Mouse (Mus musculus): ENCODE data around the gene Mmp2. TPM values are rescaled to one million over a fixed set of nuclear protein-coding genes. Genes with fewer than 3 reads are reported as not detected.

Gene Mmp2
- polyA plus RNA-seq, 1 experiment: 51.3 TPM

- no peak for DNase-seq (ENCODE audit: low read depth)
These were observed 68.0 kb downstream of the Mmp2 start for GRCm38 (mm10) chr8:92895053-92895452.

DNA sequence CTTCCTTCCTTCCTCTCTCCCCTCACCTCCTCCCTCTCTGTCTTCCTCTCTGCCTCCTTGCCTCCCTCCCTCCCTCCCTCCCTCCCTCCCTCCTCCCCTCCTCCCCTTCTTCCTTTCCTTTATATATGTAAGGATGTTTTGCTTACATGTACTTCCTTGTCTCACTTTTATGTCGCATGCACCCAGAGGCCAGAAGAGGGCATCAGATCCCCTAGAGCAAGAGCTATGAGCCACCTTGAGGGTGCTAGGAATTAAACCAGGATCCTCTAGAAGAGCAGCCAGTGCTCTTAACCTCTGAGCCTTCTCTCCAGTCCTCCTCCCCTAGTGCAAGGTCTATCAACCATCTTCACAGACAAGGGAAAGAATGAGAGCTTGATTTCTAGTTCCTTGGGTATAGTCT lies 69.0 kb downstream of the Mmp2 start:
- DNase-seq (ENCODE audit: low read depth): no peak

GRCm38 (mm10) chr8:92896611-92897010 lies 69.5 kb downstream of the Mmp2 start:
- DNase-seq (ENCODE audit: low read depth): peak; percentile 89

DNA sequence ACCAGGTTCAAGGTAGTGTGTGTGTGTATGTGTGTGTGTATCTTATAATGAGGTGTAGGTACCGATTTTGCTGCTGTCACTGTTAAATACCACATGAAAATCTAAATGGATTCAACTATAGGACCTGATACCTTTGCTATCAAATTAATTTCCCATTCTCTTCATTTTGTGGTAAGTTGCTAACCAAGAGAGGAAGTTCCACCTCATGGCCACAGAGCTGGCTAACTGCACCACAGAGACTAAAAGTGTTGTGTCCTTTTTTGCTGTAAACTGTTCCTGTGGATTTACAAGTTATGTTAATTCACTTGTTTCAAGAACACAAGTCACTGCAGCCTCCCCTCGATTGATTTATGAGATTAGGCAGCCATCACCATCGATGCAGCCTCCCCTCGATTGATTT lies 70.7 kb downstream of the Mmp2 start:
- no peak for DNase-seq (ENCODE audit: low read depth)

GRCm38 (mm10) chr8:92899590-92899989 lies 72.5 kb downstream of the Mmp2 start:
- DNase-seq (ENCODE audit: low read depth): no peak

GRCm38 (mm10) chr8:92901107-92901506 lies 74.0 kb downstream of the Mmp2 start, which contains the start of gene Capns2:
Gene Capns2 (plus strand): TSS chr8:92901407.
- DNase-seq (ENCODE audit: low read depth): no peak

DNA sequence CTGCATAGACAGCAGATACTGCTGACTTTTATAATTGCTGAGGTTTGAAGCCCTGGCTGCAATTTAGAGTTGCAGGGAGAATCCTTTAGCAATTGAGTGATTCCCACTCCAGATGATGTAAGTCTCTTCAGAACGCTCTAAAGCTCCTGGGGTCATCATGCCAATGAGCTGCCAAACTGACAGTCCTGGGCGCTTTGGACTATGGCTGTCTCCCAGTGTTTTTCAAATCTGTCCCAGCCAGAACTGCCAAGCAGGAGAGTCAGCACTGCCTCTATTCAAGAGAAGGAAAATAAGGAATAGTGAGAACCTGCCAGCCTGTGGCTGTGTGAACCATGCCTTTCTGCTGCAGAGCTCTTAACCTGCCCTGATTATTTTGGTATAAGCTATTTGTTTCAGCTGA lies 75.9 kb downstream of the Mmp2 start:
- DNase-seq (ENCODE audit: low read depth): no peak

Other genes with a start within 250 kb of the Mmp2 start
- gene Irx6, start 153.0 kb upstream of the Mmp2 start, polyA plus RNA-seq (2012; rRNA removed): not detected in 2 replicates
- 1.8 and 2.7 TPM in 2 replicates for gene Lpcat2, start 28.0 kb downstream of the Mmp2 start, polyA plus RNA-seq (2012; rRNA removed)
- 0.13 and 0.15 TPM in 2 replicates for gene Capns2, start 74.1 kb downstream of the Mmp2 start, polyA plus RNA-seq (2012; rRNA removed)
- 0.42 and 0.90 TPM in 2 replicates for gene Slc6a2, start 132.8 kb downstream of the Mmp2 start, polyA plus RNA-seq (2012; rRNA removed)
- gene Ces1a, start 220.9 kb downstream of the Mmp2 start, polyA plus RNA-seq (2012; rRNA removed): not detected in 2 replicates